Mouse (Mus musculus) CH12.LX (cell line): ENCODE measurements at regions not wholly inside any gene's neighbourhood (a gene's known extent, or its start where the extent isn't known, plus 50 kb on each side); places are given as distances from the start of the nearest gene placed in this dataset.

Experiments used
- DNase-seq: peaks from one replicate; pipeline ENCODE4 v3.0.0-alpha.2; 2013; ENCODE audit errors: extremely low read depth
- H3K27ac ChIP-seq: 2 replicates; pipeline ENCODE4 v1.5.1; 2012; ENCODE audit warnings: low read depth, mild to moderate bottlenecking, control low read depth, moderate library complexity; ENCODE audit not compliant: insufficient read depth
- H3K27me3 ChIP-seq: replicated peaks from 2 replicates; pipeline ENCODE3; 2012; ENCODE audit warnings: inconsistent platforms
- H3K36me3 ChIP-seq, 2 experiments: replicated peaks in 1 of 2; 2 replicates each; pipeline versions ENCODE3 to v1.6.1; 2012; ENCODE audit warnings: inconsistent platforms in 1 of 2, low read length in 1 of 2, mild to moderate bottlenecking in 1 of 2, mixed read lengths in 1 of 2, moderate library complexity in 1 of 2; ENCODE audit not compliant: control insufficient read depth in 1 of 2, insufficient read depth in 1 of 2
- H3K4me1 ChIP-seq, 2 experiments: 2 replicates each; pipeline ENCODE4 v1.6.1; 2012; ENCODE audit warnings: inconsistent platforms in 1 of 2, moderate library complexity in 1 of 2; ENCODE audit not compliant: insufficient read depth in 2 of 2, control insufficient read depth in 1 of 2
- H3K4me2 ChIP-seq: 2 replicates; pipeline ENCODE4 v1.6.1; 2012; ENCODE audit warnings: low read depth, mild to moderate bottlenecking, control low read depth; ENCODE audit not compliant: poor library complexity, insufficient read depth, severe bottlenecking
- H3K4me3 ChIP-seq, 3 experiments: fragments of 150-350 bp in 1 of 3; sonication (generic) in 1 of 3; replicated peaks in 1 of 3; 2 replicates each; pipeline versions ENCODE3 to v1.5.1; 2011 to 2012; ENCODE audit warnings: low read depth in 2 of 3, low read length in 2 of 3, mild to moderate bottlenecking in 2 of 3, moderate library complexity in 2 of 3, control low read depth in 1 of 3, improper control_type of control experiment in 1 of 3, inconsistent platforms in 1 of 3, mixed read lengths in 1 of 3; ENCODE audit not compliant: poor library complexity in 1 of 3
- H3K79me2 ChIP-seq: replicated peaks from 2 replicates; pipeline ENCODE4 v1.6.1; 2012; ENCODE audit warnings: mild to moderate bottlenecking, moderate library complexity; ENCODE audit not compliant: control insufficient read depth, poor library complexity, insufficient read depth, severe bottlenecking; ENCODE audit errors: extremely low read depth
- H3K9ac ChIP-seq: 2 replicates; pipeline ENCODE4 v1.6.1; 2012; ENCODE audit warnings: low read depth, mild to moderate bottlenecking, control low read depth, moderate library complexity; ENCODE audit not compliant: insufficient read depth
- H3K9me3 ChIP-seq: replicated peaks from 2 replicates; pipeline ENCODE3; 2012; ENCODE audit warnings: low read length, inconsistent platforms, mixed read lengths
- E2F4 ChIP-seq: IDR thresholded peaks from 2 replicates; pipeline ENCODE4 v1.6.1; 2011; ENCODE audit warnings: low read depth, low read length, improper control_type of control experiment; ENCODE audit not compliant: insufficient replicate concordance
- EP300 ChIP-seq: IDR thresholded peaks from 2 replicates; pipeline ENCODE4 v1.6.1; 2011; ENCODE audit warnings: low read length, improper control_type of control experiment
- GABPA ChIP-seq: IDR thresholded peaks from 2 replicates; pipeline ENCODE4 v1.6.1; 2012; ENCODE audit warnings: low read depth, low read length, improper control_type of control experiment, inconsistent platforms; ENCODE audit not compliant: insufficient replicate concordance
- JUND ChIP-seq: conservative IDR thresholded peaks from 2 replicates; pipeline ENCODE4 v1.6.1; 2011; ENCODE audit warnings: low read depth, low read length, improper control_type of control experiment
- MAX ChIP-seq: IDR thresholded peaks from 2 replicates; pipeline ENCODE4 v1.6.1; 2011; ENCODE audit warnings: low read length, improper control_type of control experiment
- MEF2A ChIP-seq: IDR thresholded peaks from 2 replicates; pipeline ENCODE4 v1.6.1; 2014; ENCODE audit warnings: low read depth, mild to moderate bottlenecking, inconsistent platforms, low read length, improper control_type of control experiment, borderline replicate concordance
- MXI1 ChIP-seq: IDR thresholded peaks from 2 replicates; pipeline ENCODE4 v1.6.1; 2011; ENCODE audit warnings: mild to moderate bottlenecking, low read depth, low read length, improper control_type of control experiment
- MYC ChIP-seq: IDR thresholded peaks from 2 replicates; pipeline ENCODE4 v1.6.1; 2011; ENCODE audit warnings: low read depth, mild to moderate bottlenecking, improper control_type of control experiment, low read length
- POLR2A ChIP-seq: IDR thresholded peaks from 2 replicates; pipeline ENCODE4 v1.6.1; 2011; ENCODE audit warnings: low read depth, mild to moderate bottlenecking, improper control_type of control experiment, low read length
- POLR2AphosphoS2 ChIP-seq: IDR thresholded peaks from 2 replicates; pipeline ENCODE4 v1.6.1; 2011; ENCODE audit warnings: low read depth, low read length, improper control_type of control experiment
- RCOR1 ChIP-seq: conservative IDR thresholded peaks from 2 replicates; pipeline ENCODE4 v1.6.1; 2012; ENCODE audit warnings: low read depth, mild to moderate bottlenecking, inconsistent platforms, low read length, improper control_type of control experiment
- TBP ChIP-seq: conservative IDR thresholded peaks from 2 replicates; pipeline ENCODE4 v1.6.1; 2011; ENCODE audit warnings: low read depth, low read length, improper control_type of control experiment
- TCF12 ChIP-seq: IDR thresholded peaks from 2 replicates; pipeline ENCODE4 v1.6.1; 2014; ENCODE audit warnings: low read depth, mild to moderate bottlenecking, inconsistent platforms, low read length, improper control_type of control experiment
- USF1 ChIP-seq: IDR thresholded peaks from 2 replicates; pipeline ENCODE4 v1.6.1; 2014; ENCODE audit warnings: low read depth, mild to moderate bottlenecking, inconsistent platforms, low read length, improper control_type of control experiment
- ZC3H11A ChIP-seq: IDR thresholded peaks from 2 replicates; pipeline ENCODE4 v1.6.1; 2012; ENCODE audit warnings: low read depth, mild to moderate bottlenecking, inconsistent platforms, low read length, improper control_type of control experiment
- ZNF384 ChIP-seq: IDR thresholded peaks from 2 replicates; pipeline ENCODE4 v1.6.1; 2012; ENCODE audit warnings: low read depth, low read length, improper control_type of control experiment, inconsistent platforms
- dilution Hi-C: fragments of 300-500 bp; cut with MboI; formaldehyde crosslinking; loops from 2 replicates; pipeline ENCODE4 v1.14.3; 2020; ENCODE audit warnings: low sequenced_read_pairs; ENCODE audit not compliant: extremely low pct_unique_long_range_greater_than_20kb, extremely low pct_ligation_motif_present
- in situ Hi-C: fragments of 300-500 bp; cut with MboI; formaldehyde crosslinking; loops from 3 replicates; pipeline ENCODE4 v1.14.3; 2019; ENCODE audit warnings: low sequenced_read_pairs, low pct_ligation_motif_present, low pct_unique_long_range_greater_than_20kb, mixed read lengths

DNA sequence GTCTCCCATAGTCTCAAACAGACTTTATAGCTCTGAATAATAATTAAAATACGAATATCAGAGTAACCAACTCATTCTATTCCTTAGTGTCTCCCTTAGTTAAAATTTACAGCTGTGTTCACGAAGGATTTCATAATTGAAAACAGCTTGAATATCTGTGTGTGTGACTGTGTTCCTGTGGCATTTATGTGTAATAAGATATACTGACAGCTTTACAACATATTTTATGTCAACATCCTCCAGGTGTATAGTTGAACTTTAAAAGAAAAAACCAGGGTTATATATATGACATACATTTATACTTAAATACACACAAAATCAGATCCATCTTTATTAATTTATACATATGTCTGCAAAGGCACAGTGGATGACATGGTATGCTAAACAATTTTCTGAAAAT is 764.7 kb downstream of the Plod2 start:
- Histone ChIP-seq H3K27me3 (no peaks in the 10 kb centered on the region), H3K36me3 (no peaks in the 10 kb centered on the region), H3K27ac (no peak overlapping the region), H3K9me3 (no peaks in the 10 kb centered on the region), H3K79me2 (no peaks in the 10 kb centered on the region; the same call in 1 of the 2 replicates), H3K9ac (no peak overlapping the region), H3K4me2 (no peak overlapping the region), H3K4me1 (no peaks in the 10 kb centered on the region), H3K4me3 (no peak overlapping the region)
- no peak for DNase-seq
- in situ Hi-C loops (no loop called here), dilution Hi-C loops (no loop called here)
- TF ChIP-seq GABPA (no peak), TBP (no peak), MXI1 (no peak), RCOR1 (no peak), ZNF384 (no peak), JUND (no peak), MEF2A (no peak), USF1 (no peak), ZC3H11A (no peak), TCF12 (no peak)

GRCm38 (mm10) chr9:93328997-93329682 is 787.1 kb downstream of the Plod2 start:
- Histone ChIP-seq H3K9ac (no peak overlapping the region), H3K79me2 (no peaks in the 10 kb centered on the region)
- TF ChIP-seq POLR2AphosphoS2 (no peak), ZNF384 (no peak), E2F4 (no peak), EP300 (no peak), ZC3H11A (no peak), TCF12 (no peak), USF1 (no peak), MAX (no peak), MXI1 (no peak), POLR2A (no peak), RCOR1 (no peak), MYC (no peak)
- TF ChIP-seq, all 38 proteins: peak for 0
- Histone ChIP-seq H3K27me3 (no peaks in the 10 kb centered on the region), H3K4me2 (no peak overlapping the region), H3K4me1 (no peaks in the 10 kb centered on the region), H3K36me3 (no peaks in the 10 kb centered on the region), H3K27ac (no peak overlapping the region), H3K9me3 (no peaks in the 10 kb centered on the region), H3K4me3 (no peak overlapping the region)
- in situ Hi-C loops (no loop called here), dilution Hi-C loops (no loop called here)
- DNase-seq: no peak
